Comparison of ENCODE assay signal across 8 mouse cellular contexts in the genomic region with DNA sequence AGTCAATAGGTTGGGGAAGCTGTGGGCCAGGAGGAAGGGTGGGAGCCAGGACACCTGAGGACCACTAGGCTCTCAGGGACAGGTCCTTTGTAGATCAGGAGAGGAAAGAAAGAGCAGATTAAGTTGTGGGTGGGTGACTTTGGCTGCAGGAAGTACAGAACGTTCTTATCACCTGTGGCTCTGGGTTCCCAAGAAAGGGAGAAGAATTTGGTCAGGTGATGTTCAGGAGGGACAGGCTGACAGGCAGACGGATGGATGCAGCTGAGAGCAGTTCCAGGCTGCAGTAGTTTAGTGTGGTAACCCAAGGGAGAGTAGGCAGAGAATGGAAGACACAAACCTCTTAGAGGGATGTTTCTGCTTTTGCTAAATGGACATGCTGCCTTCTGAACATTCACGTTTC. TPM values are rescaled to one million over a fixed set of nuclear protein-coding genes. Genes with fewer than 3 reads are reported as not detected.
DNase-seq lines count a peak whose midpoint lies in the region; ATAC-seq lines count a peak whose summit lies in the region.

No protein-coding gene starts in this region.

- no peaks in the 10 kb centered on the region for H3K9me3 ChIP-seq in kidney, embryonic 14.5 days (ENCODE audit: control insufficient read depth, low read length)
- no peaks in the 10 kb centered on the region for H3K9me3 ChIP-seq in embryonic facial prominence, embryonic 10.5 days
- H3K9me3 ChIP-seq in midbrain, embryonic 15.5 days: no peaks in the 10 kb centered on the region

- peaks cover 14% of the 10 kb centered on the region; the same call in 1 of the 2 replicates for H3K4me1 ChIP-seq in kidney, embryonic 14.5 days (ENCODE audit: control insufficient read depth, insufficient read depth, low read length)
- peaks cover 47% of the 10 kb centered on the region for H3K4me1 ChIP-seq in embryonic facial prominence, embryonic 10.5 days
- peaks cover 18% of the 10 kb centered on the region; the same call in 1 of the 2 replicates for H3K4me1 ChIP-seq in midbrain, embryonic 15.5 days

- ATAC-seq in kidney, embryonic 14.5 days (ENCODE audit: low FRiP score, low TSS enrichment): no peak
- ATAC-seq in midbrain, embryonic 15.5 days (replicated peaks): no peak

- H3K4me2 ChIP-seq in kidney, embryonic 14.5 days (replicated peaks; ENCODE audit: low read depth, low read length): peak overlapping the region; percentile 29; the same call in 1 of the 2 replicates
- peak overlapping the region; percentile 37; the same call in 1 of the 2 replicates for H3K4me2 ChIP-seq in midbrain, embryonic 15.5 days

- H3K36me3 ChIP-seq in kidney, embryonic 14.5 days (ENCODE audit: control insufficient read depth, insufficient read depth, low read length): no peaks in the 10 kb centered on the region
- no peaks in the 10 kb centered on the region for H3K36me3 ChIP-seq in embryonic facial prominence, embryonic 10.5 days (replicated peaks)
- no peaks in the 10 kb centered on the region for H3K36me3 ChIP-seq in midbrain, embryonic 15.5 days (replicated peaks)

- WGBS in kidney, embryonic 14.5 days: 43% methylated on average over 3 of the region's 3 CpGs
- 43% methylated on average over 3 of the region's 3 CpGs for WGBS in embryonic facial prominence, embryonic 10.5 days
- 45% methylated on average over 3 of the region's 3 CpGs for WGBS in midbrain, embryonic 15.5 days

- H3K9ac ChIP-seq in kidney, embryonic 14.5 days (ENCODE audit: low read depth, low read length): peak overlapping the region; percentile 9; the same call in 1 of the 2 replicates
- no peak overlapping the region for H3K9ac ChIP-seq in midbrain, embryonic 15.5 days

- DNase-seq in kidney, postnatal 14 days: no peak
- no peak for DNase-seq in embryonic facial prominence, embryonic 10.5 days (ENCODE audit: low spot score)
- DNase-seq in induced T-regulatory cell, adult 2 months (ENCODE audit: low read depth): peak; percentile 33
- DNase-seq in gastrocnemius, postnatal 4 days (ENCODE audit: low spot score in 2 of 2): no peak
- DNase-seq in cerebellum, adult 8-10 months: no peak
- DNase-seq in thymus, postnatal 14 days: no peak

- no peak overlapping the region for H3K27ac ChIP-seq in kidney, embryonic 14.5 days (ENCODE audit: low read depth, low read length)
- H3K27ac ChIP-seq in embryonic facial prominence, embryonic 10.5 days (replicated peaks): peak overlapping the region; percentile 49; the same call in 1 of the 2 replicates
- no peak overlapping the region for H3K27ac ChIP-seq in midbrain, embryonic 15.5 days

- no peak overlapping the region for H3K4me3 ChIP-seq in kidney, embryonic 14.5 days (ENCODE audit: low read length)
- peak overlapping the region; percentile 46 for H3K4me3 ChIP-seq in embryonic facial prominence, embryonic 10.5 days
- no peak overlapping the region for H3K4me3 ChIP-seq in midbrain, embryonic 15.5 days

- H3K27me3 ChIP-seq in kidney, embryonic 14.5 days (ENCODE audit: control insufficient read depth, insufficient read depth, low read length): no peaks in the 10 kb centered on the region
- peaks cover 23% of the 10 kb centered on the region for H3K27me3 ChIP-seq in embryonic facial prominence, embryonic 10.5 days (replicated peaks; ENCODE audit: low read depth, poor library complexity, severe bottlenecking)
- H3K27me3 ChIP-seq in midbrain, embryonic 15.5 days (replicated peaks): 0 out of 2 replicates have a peak, but pooled peaks cover under 1% of the 10 kb centered on the region

RNA-seq across cellular contexts. Expression of a gene that starts 42.5 kb away (rescaled TPM):
- polyA plus RNA-seq in kidney, embryonic 14.5 days (2014; fragmentation: Nextera tagmentation; extraction: Ambion mirVana): 3.8 and 6.1 TPM in 2 replicates
- polyA plus RNA-seq in embryonic facial prominence, embryonic 10.5 days (2016; fragmentation: Nextera tagmentation; extraction: Ambion mirVana): 0.21 and 0.32 TPM in 2 replicates
- polyA plus RNA-seq in midbrain, embryonic 15.5 days (2015; fragmentation: Nextera tagmentation; extraction: Ambion mirVana): 0.23 and 0.32 TPM in 2 replicates
- total RNA-seq in gastrocnemius, postnatal 4 days (2021): under 1 TPM; 0.07 to 0.08 TPM
